8 mouse cellular contexts compared by ENCODE assay signal in genomic region chr8:13159377-13159881, GRCm38 (mm10). TPM values are rescaled to one million over a fixed set of nuclear protein-coding genes. Genes with fewer than 3 reads are reported as not detected.
DNase-seq lines count a peak whose midpoint lies in the region; ATAC-seq and TF ChIP-seq lines count a peak whose summit lies in the region.

No protein-coding gene starts in this region.

- H3K27ac ChIP-seq in cerebellum, adult 2 months (ENCODE audit: insufficient read depth, low read length), result peak overlapping the region; percentile 51
- H3K27ac ChIP-seq in embryonic facial prominence, embryonic 13.5 days, result peak overlapping the region; percentile 60
- peak overlapping the region; percentile 70 for H3K27ac ChIP-seq in intestine, embryonic 15.5 days
- H3K27ac ChIP-seq in midbrain, embryonic 10.5 days (replicated peaks), result peak overlapping the region; percentile 93

- peak overlapping the region; percentile 90 for H3K4me2 ChIP-seq in embryonic facial prominence, embryonic 13.5 days
- H3K4me2 ChIP-seq in intestine, embryonic 15.5 days (replicated peaks), result peak overlapping the region; percentile 67

- no peaks in the 10 kb centered on the region; the same call in 1 of the 2 replicates for H3K4me1 ChIP-seq in cerebellum, adult 2 months (ENCODE audit: control insufficient read depth, insufficient read depth, low read length)
- peaks cover 12% of the 10 kb centered on the region for H3K4me1 ChIP-seq in embryonic facial prominence, embryonic 13.5 days
- H3K4me1 ChIP-seq in intestine, embryonic 15.5 days (replicated peaks), result peaks cover 20% of the 10 kb centered on the region
- H3K4me1 ChIP-seq in midbrain, embryonic 10.5 days, result peaks cover 31% of the 10 kb centered on the region

- peak; percentile 50; the same call in 1 of the 2 replicates for ATAC-seq in embryonic facial prominence, embryonic 13.5 days (ENCODE audit: insufficient number of reproducible peaks, insufficient read depth, low FRiP score, low TSS enrichment, low read depth)
- ATAC-seq in intestine, embryonic 15.5 days, result peak; percentile 75

- no peaks in the 10 kb centered on the region for H3K27me3 ChIP-seq in cerebellum, adult 2 months (ENCODE audit: control insufficient read depth, insufficient read depth, low read length)
- no peaks in the 10 kb centered on the region for H3K27me3 ChIP-seq in embryonic facial prominence, embryonic 13.5 days
- no peaks in the 10 kb centered on the region for H3K27me3 ChIP-seq in intestine, embryonic 15.5 days (replicated peaks)
- H3K27me3 ChIP-seq in midbrain, embryonic 10.5 days (ENCODE audit: low read depth, poor library complexity, severe bottlenecking), result no peaks in the 10 kb centered on the region

- H3K4me3 ChIP-seq in cerebellum, adult 2 months (replicated peaks; ENCODE audit: insufficient read depth, low read depth, low read length), result peak overlapping the region; percentile 69
- H3K4me3 ChIP-seq in embryonic facial prominence, embryonic 13.5 days, result peak overlapping the region; percentile 100
- H3K4me3 ChIP-seq in intestine, embryonic 15.5 days (replicated peaks), result peak overlapping the region; percentile 100
- peak overlapping the region; percentile 100 for H3K4me3 ChIP-seq in midbrain, embryonic 10.5 days

- H3K9ac ChIP-seq in embryonic facial prominence, embryonic 13.5 days, result peak overlapping the region; percentile 98
- H3K9ac ChIP-seq in intestine, embryonic 15.5 days, result peak overlapping the region; percentile 92

- DNase-seq in cerebellum, adult 2 months, result no peak
- DNase-seq in cerebellum, postnatal 36 days, result no peak
- peak; percentile 11 for DNase-seq in 416B (ENCODE audit: low read depth)
- DNase-seq in midbrain, embryonic 10.5 days (ENCODE audit: low spot score), result no peak
- DNase-seq in left cerebral cortex, postnatal 4 days, result no peak
- DNase-seq in right cerebral cortex, postnatal 14 days, result no peak

- 2% methylated on average over 48 of the region's 49 CpGs for WGBS in cerebellum, adult 2 months
- WGBS in embryonic facial prominence, embryonic 13.5 days, result under 1% methylated on average over 40 of the region's 49 CpGs
- WGBS in intestine, embryonic 15.5 days, result under 1% methylated on average over 46 of the region's 49 CpGs
- under 1% methylated on average over 49 of the region's 49 CpGs for WGBS in midbrain, embryonic 10.5 days

- 0 out of 2 replicates have a peak, but pooled peaks cover 1% of the 10 kb centered on the region for H3K36me3 ChIP-seq in embryonic facial prominence, embryonic 13.5 days
- no peaks in the 10 kb centered on the region for H3K36me3 ChIP-seq in intestine, embryonic 15.5 days
- no peaks in the 10 kb centered on the region for H3K36me3 ChIP-seq in midbrain, embryonic 10.5 days

- no peak for TF ChIP-seq POLR2A in cerebellum, adult 2 months (IDR thresholded peaks at IDR 0.05; ENCODE audit: borderline replicate concordance, insufficient read depth, low read length)

- H3K9me3 ChIP-seq in embryonic facial prominence, embryonic 13.5 days, result no peaks in the 10 kb centered on the region
- H3K9me3 ChIP-seq in intestine, embryonic 15.5 days, result no peaks in the 10 kb centered on the region
- no peaks in the 10 kb centered on the region for H3K9me3 ChIP-seq in midbrain, embryonic 10.5 days (replicated peaks)

- intact Hi-C loops in left cerebral cortex, postnatal 4 days (cut with DNase I), result no loop called here

- TF ChIP-seq CTCF in cerebellum, adult 2 months (IDR thresholded peaks at IDR 0.05; ENCODE audit: borderline replicate concordance, insufficient read depth, low read depth, low read length), result no peak

RNA-seq across cellular contexts. Expression of gene Lamp1, which starts 0.5 kb away (rescaled TPM):
- 554 and 555 TPM in 2 replicates for polyA plus RNA-seq in cerebellum, adult 2 months (2012; rRNA removed)
- polyA plus RNA-seq in embryonic facial prominence, embryonic 13.5 days (2015; fragmentation: Nextera tagmentation; extraction: Ambion mirVana), result 259 and 270 TPM in 2 replicates
- polyA plus RNA-seq in intestine, embryonic 15.5 days (2015; fragmentation: Nextera tagmentation; extraction: Ambion mirVana), result 404 and 407 TPM in 2 replicates
- polyA plus RNA-seq in midbrain, embryonic 10.5 days (2016; fragmentation: Nextera tagmentation; extraction: Ambion mirVana), result 221 and 223 TPM in 2 replicates
- total RNA-seq in left cerebral cortex, postnatal 4 days (2021), result 100 to 1,000 TPM; 241 to 259 TPM

RNA-seq across cellular contexts. Expression of gene Grtp1, which starts 41.0 kb away (rescaled TPM):
- polyA plus RNA-seq in cerebellum, adult 2 months (2012; rRNA removed), result 6.8 and 8.0 TPM in 2 replicates
- polyA plus RNA-seq in embryonic facial prominence, embryonic 13.5 days (2015; fragmentation: Nextera tagmentation; extraction: Ambion mirVana), result 14.3 and 17.3 TPM in 2 replicates
- 51.6 and 56.3 TPM in 2 replicates for polyA plus RNA-seq in intestine, embryonic 15.5 days (2015; fragmentation: Nextera tagmentation; extraction: Ambion mirVana)
- 19.9 and 22.3 TPM in 2 replicates for polyA plus RNA-seq in midbrain, embryonic 10.5 days (2016; fragmentation: Nextera tagmentation; extraction: Ambion mirVana)
- total RNA-seq in left cerebral cortex, postnatal 4 days (2021), result 1 to 10 TPM; 7.8 to 8.9 TPM

RNA-seq across cellular contexts. Expression of gene Cul4a, which starts 54.0 kb away (rescaled TPM):
- polyA plus RNA-seq in cerebellum, adult 2 months (2012; rRNA removed), result 54.5 and 57.0 TPM in 2 replicates
- polyA plus RNA-seq in embryonic facial prominence, embryonic 13.5 days (2015; fragmentation: Nextera tagmentation; extraction: Ambion mirVana), result 89.4 and 100 TPM in 2 replicates
- polyA plus RNA-seq in intestine, embryonic 15.5 days (2015; fragmentation: Nextera tagmentation; extraction: Ambion mirVana), result 84.4 and 91.5 TPM in 2 replicates
- polyA plus RNA-seq in midbrain, embryonic 10.5 days (2016; fragmentation: Nextera tagmentation; extraction: Ambion mirVana), result 77.9 and 83.2 TPM in 2 replicates
- 10 to 100 TPM; 67.0 to 67.3 TPM for total RNA-seq in left cerebral cortex, postnatal 4 days (2021)

RNA-seq across cellular contexts. Expression of gene Pcid2, which starts 54.2 kb away (rescaled TPM):
- polyA plus RNA-seq in cerebellum, adult 2 months (2012; rRNA removed), result 39.0 and 39.6 TPM in 2 replicates
- polyA plus RNA-seq in embryonic facial prominence, embryonic 13.5 days (2015; fragmentation: Nextera tagmentation; extraction: Ambion mirVana), result 48.9 and 50.1 TPM in 2 replicates
- polyA plus RNA-seq in intestine, embryonic 15.5 days (2015; fragmentation: Nextera tagmentation; extraction: Ambion mirVana), result 32.0 and 36.7 TPM in 2 replicates
- polyA plus RNA-seq in midbrain, embryonic 10.5 days (2016; fragmentation: Nextera tagmentation; extraction: Ambion mirVana), result 58.8 and 60.7 TPM in 2 replicates
- 10 to 100 TPM; 31.5 to 33.8 TPM for total RNA-seq in left cerebral cortex, postnatal 4 days (2021)
